Mouse (Mus musculus) 416B (cell line): ENCODE data around the gene Macrod2.
"Not testable (repeated sequence)": the region's sequence is repeated elsewhere in the genome, so short reads cannot be mapped to it uniquely, and the experiment has no call there.

Source experiments
- DNase-seq: peaks from one replicate; pipeline ENCODE4 v3.0.0; 2011; ENCODE audit warnings: low read depth

The Macrod2 gene

DNA sequence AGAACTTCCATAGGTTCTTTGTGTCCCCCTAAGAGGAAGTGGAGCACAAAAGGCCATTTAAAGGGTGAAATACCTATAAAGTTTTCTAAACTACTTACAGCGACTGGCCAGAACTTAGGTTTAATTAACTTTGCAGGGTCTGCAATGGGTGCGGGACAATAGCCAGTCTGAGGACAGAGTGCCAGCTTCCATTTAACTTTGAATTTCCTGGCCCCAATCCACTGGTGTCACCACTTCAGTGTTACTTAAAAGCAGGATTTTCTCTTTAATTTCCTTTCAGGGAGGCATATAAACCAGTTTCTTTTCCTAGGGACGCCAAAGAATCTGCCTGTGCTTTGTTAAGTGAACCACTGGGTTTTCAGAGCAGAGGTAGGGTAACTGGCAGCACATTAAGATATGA is 303.5 kb downstream of the Macrod2 start:
- no peak for DNase-seq

DNA sequence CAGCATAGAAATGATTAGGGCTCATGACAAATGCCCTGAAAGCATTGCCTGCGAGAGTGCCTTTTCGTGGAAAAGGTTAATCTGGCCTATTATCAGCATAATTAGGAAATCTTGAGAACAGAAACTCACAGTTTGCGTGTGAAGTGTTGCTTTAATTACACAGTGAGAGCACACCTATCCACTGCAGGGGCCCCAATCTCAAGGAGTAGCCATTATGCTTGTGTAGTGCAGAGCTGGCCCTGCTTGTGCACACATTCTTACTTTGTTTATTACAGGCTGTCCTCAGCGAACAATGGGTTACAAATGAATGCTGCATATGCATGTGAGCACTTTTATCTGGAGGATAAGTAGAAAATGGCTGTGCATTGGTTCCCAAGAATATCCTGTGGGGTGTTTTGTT is 308.3 kb downstream of the Macrod2 start:
- DNase-seq: no peak

DNA sequence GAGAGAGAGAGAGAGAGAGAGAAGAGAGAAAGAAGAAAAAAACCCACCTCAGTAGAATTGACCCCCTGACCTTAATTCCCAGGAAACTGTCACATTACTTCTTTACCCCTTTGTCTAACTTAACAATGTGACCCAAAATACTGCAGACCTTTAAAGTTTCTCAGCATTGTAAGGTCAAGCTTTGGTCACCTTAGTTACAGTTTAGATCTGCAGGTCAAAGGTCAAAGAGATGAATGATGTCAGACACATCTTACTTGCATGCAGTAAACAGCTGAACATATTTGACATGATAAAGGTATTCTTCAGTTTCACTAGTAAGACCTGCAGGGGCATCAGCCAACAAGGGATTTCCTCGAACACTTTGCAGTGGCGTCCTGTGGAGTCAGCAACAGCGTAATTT is 309.0 kb downstream of the Macrod2 start:
- no peak for DNase-seq

DNA sequence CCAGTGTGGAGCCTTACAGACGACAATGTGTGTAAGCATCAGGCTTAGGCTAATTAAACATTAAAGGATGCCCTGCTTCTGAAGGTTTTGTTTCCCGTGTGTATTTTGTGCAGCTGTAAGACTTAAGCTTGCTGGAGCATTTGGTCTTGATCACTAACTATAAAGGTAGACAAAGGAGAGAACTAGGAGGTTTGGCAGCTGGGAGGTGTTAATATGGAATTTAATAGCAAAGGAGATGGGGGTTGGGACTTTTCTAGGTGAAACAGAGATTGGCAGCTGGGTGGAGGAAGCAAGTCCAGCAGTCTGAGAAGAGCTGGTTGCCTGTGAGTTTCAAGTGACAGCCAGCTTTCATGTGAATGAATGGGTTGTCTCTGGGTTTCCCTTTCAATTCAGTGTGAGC is 310.2 kb downstream of the Macrod2 start:
- DNase-seq: no peak

DNA sequence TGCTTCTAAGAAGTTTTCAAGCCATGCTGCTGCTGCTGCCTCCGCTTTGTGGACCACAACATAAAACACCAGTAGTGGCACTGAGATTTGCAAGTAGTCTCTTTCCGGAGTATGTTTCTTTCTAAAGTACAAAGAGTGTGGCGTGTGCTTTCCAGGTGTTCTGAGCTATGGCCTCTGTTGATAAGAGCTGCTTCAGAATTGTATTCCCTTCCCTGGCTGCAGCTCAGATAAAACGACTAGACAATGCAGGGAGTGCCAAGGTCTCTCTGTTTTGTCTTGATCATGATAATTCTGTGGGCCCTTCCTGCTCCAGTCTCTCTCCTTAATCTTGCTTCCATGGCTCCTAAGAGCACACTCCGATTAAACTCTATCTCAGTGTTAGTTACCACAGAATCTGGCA is 312.4 kb downstream of the Macrod2 start:
- no peak for DNase-seq

DNA sequence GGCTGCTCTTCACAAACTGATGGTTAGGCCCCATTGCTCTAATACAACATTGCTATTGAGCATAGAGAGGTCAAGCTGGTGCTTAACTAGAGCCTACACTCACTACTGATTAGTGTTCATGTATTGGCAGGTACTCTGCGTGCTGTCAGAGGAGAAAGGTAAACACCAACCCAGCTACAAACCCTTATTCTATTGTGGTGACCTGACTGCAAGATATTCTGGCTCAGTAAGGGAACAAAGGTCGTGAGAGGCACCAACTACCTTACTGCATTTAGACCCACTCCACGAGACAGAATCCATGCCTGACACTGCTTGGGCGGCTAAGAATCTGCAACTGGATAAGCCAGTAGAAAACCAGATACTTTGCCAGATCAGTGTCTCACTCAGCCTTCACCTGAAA is 320.7 kb downstream of the Macrod2 start:
- no peak for DNase-seq

DNA sequence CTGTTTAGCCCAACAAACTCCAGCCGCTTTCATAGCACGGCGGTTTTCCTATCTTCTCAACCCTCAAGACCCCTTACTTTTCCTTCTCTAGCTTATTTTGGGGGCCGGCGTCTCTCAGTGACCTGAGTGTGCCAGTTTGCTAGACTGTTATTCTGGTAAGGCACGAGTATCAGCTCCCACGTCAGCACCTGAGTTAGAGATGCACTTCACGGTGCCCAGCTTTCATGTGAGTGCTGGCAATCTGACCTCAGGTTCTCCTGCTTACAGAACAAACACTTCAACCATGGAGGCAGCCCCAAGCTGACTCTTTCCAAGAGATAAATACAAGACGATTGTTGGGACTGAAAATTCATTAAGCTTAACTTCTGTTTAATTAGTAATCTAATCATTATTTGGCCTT is 322.3 kb downstream of the Macrod2 start:
- DNase-seq: no peak

DNA sequence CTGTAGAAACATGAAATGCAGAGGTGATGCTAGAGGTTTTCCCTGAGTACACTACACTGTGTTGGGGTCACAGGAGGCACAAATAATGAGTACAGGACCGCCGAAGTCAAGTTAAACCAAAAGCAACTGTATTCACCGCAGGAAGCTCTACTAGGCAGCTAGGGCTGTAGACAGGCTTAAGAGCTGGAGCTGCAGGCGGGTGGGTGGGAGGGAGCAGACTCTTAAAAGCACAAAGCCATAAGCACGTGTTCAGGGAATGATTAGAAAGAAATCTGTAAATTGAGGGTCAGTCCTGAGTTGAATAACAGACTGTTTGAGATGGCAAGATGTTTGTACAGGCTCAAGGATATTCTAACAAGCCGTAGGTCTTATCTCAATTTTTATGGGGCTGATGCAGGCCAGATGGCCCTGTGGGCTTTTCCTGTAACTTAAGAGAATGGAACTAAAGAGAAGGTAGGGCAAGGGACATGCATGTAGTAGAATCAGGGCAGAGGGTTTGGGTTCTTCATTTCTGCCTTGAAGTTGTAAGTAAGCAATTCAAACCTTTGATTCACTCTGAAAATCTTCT is 337.6 kb downstream of the Macrod2 start:
- no peak for DNase-seq

DNA sequence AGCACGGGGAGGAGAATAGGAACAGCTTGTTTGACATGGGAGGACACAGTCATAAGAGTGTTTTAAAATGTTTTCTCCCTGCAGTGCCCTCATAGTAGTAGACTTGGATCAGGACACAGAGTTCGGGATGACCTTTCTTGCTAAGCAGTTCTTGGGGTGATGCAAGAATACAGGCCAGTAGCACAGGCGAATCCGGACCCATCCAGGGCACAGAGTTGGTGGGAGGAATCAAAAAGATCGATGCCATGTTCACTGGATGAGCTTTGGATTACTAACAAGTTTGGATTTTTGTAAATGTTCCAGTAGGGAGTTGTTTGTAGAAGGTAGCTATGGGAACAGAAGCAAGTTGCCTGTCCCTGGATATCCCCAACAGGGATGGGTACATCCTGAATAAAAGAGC is 345.4 kb downstream of the Macrod2 start:
- no peak for DNase-seq

DNA sequence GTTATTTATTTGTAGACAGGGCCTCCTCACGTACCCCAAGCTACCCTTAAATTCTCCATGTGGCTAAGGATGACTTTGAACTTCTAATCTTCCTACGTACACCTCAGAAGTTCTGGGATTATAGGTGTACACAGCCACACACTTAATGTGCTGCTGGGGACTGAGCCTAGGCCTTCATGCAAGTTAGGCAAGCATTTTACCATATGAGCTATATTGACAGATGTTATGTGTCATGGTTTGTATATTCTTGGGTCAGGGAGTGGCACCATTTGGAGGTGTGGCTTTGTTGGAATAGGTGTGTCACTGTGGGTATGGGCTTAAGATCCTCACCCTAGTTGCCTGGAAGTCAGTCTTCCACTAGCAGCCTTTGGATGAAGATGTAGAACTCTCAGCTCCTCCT is 347.8 kb downstream of the Macrod2 start:
- DNase-seq: not testable (repeated sequence)

DNA sequence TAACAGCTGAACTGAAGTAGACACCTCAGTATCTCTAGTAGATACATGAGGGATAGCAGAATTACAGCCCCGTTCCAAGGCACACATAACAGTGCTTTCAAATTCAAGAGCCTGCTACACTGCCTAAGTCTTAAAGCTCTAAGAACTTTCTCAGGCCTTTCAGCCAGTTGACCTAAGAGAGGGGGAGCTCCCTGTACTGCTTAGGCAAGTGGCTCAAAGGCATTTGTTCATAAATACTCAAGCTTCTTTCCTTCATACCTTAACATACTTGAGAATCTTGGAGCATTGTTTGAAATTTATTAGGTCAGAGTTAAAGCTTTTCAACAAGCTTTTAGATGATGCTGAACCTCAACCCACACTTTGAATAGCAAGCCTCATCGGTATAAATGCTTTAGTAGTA is 363.8 kb downstream of the Macrod2 start:
- no peak for DNase-seq

DNA sequence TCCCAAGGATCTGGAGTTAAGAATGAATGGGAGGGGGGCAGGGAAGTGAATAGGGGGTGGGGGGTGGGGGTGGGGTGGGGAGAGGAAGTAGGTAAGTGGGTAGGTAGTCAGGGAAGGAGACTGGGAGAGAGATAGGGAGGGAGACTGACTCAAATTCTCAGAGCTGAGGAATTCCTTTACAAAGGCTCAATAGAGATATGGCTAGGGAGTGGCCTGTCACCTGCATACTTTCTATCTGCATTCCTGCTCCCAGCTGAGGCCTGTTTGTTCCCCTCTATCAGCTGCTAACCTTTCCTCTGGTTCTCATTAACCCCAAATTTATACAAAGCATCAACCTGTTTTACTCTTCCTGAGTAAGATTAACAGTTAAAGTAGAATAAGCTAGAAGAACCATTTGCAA is 364.6 kb downstream of the Macrod2 start:
- no peak for DNase-seq

DNA sequence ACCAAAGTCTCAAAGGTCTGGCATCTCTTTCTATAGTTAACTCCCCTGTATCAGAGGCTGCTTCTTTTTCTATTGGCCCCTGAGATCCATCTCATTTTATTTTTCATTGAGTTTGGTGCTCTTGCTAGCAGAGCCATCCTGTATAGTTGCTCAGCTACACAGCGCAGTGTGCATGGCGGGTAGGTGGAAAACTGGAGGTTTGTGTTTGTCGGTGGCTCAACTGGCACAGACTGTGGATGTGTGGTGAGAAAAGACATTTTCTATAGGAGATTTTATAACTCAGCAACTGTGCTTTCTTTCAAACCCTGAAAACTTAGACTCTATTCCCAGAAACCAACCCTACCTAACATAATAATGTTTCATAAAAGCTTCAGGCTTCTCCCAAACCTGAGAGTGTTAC is 365.0 kb downstream of the Macrod2 start:
- no peak for DNase-seq

DNA sequence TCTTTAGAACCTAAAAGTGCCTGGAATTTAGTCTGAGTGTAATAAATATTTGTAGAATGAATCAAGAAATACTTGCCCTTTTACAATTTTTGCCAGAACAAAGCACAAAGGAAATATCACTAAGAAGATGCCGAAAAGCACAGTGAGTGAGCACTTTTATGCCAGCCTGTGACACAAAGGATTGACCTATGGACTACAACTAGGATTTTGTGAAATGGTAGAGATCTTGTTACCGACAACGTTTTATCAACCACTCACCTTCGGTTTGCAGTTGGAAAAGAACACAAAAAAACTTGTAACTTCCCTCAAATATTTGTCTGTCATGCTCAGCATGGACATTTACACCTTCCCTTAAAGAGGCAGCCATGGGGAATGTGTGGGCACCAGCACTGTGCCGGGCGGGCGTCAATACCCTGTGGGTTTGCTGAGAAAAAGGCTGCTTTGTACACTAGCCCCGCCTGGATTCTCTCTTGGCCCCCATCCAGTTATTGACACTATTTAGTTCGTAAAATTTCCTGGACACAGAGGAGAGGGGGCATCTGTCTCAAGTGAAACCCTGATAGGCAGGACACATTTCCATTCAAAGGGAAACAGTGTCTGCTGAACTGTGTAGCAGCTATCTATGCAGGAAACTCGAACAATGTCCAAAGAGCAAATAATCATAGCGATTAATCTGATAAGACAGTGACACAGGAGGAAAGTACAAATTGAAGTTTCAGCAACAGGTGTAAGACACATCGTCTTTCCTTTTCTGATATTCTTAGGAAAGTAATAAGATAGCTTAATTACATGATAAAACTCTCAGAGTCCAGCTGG is 368.2 kb downstream of the Macrod2 start:
- DNase-seq: no peak

DNA sequence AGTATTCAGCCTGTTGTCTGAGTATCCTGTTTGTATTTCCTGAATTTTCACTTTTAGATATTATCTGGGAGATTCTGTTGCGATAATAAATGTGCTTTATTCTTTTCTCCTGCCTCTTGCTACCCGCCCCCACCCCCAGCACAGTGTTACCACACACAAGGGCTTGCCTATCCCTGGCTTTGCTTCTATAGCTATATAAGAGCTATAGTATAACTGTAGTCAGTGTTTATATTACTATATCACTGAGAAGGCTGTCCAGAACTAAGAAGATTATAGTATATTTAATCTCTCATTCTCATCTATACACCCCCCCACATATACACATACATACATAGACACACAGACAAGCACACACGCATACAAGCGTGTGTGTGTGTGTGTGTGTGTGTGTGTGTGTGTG is 374.4 kb downstream of the Macrod2 start:
- no peak for DNase-seq

DNA sequence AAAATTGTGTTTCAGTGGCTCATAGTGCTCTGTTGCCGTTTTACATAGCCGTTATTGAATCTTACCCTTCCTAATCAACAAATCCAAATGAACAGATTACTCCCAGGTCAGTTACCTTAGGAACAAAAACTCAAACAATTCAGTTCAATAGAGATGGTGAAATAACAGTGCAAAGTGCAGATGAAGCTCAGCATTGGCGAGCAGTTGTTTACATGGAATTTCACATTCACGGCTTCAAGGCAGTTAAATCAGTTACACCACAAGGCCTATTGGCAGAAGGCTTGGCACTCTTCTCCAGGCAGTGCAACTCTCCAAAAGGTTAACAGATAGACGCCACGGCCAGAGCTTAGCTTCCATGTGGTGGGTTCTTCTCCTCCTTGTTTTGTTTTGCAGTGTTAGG is 377.7 kb downstream of the Macrod2 start:
- DNase-seq: no peak

DNA sequence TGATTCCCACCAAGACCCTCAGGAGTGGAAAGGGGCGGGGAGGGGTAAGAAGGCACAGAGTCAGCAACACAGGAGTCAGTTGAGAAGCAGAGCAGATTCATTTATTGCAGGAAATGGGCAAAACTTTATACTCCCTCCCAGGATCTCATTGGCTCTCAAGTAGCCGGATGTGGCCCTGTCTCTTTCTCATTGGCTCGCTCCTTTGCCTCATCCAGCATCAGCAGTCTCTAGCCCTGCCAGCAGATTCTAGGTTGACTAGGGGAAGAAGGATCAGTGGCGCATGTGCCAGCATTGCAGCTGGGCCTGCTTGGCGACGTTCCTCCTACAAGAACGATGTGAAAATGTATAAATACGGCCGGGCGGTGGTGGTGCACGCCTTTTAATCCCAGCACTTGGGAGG is 378.3 kb downstream of the Macrod2 start:
- DNase-seq: no peak

DNA sequence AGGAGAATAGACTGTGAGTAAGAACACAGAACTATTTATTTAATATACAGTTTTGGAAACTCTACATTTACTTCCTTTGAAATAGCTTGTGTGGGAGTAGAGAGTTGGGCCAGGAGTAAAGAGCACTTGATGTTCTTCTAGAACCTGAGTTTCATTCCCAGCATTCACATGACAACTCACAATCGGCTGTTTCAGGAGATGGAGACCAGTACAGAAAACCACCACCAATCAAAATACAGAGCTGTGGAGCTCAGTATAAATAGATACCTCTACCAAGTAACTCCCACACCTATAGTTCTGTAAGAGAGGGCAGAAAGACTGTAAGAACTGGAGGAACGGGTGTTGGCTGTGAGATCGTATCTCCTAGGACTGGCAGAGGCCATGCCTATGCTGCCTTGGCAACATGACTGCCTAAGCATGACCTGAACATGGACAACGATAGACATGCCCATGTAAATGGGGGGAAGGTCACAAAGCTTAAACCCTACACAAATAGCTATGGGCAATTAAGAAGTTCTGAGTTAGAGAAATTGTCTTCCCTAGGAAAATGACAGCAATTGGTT is 379.8 kb downstream of the Macrod2 start:
- no peak for DNase-seq

DNA sequence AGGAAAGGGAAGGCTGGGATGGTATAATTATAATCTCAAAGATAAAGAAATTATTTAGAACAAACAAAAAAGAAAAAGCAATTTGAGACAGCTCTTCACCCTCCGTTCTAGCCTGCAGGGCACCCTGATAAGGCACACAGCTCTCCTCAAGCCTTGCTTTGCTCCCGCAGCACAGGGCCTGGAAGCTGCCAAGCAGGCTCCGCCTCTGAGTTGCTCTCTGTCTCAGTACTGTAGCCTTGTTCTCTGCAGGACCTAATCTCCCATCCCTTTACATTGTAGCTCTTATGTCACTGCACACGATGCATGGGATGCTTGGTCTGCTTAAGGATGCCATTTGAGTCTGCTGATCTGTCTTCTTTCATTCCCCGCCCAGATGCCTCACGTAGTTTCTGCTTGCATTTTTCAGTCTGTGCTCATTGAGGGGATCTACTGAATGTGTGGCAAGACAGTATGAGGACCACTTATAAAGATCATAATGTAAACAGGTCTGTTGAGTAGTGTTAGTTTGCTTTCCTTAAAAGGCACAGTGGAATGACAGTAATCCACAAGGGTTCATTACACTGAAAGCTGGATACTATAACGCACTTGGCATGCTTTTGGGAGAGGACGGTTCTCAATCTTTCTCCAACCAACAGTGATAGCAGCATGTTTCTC is 380.5 kb downstream of the Macrod2 start:
- no peak for DNase-seq

DNA sequence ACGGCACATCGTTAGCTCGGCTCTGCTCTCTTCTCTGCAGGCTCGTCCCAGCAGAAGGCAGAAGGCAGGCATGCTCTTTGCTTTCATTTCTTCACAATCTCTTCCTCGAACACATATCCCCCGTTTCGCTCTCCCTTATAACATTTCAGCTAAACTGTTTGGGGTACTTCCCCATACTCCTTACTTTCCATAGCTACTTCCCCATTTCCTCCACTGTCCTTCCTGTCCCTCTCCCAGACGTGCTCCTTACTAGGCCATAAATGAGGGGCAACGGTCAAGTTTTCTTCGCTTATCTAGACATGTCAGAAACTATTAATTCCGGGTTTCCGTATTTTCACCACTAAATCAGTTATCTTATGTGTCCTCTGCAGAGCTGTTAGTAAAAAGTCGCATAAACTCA is 383.1 kb downstream of the Macrod2 start:
- no peak for DNase-seq

DNA sequence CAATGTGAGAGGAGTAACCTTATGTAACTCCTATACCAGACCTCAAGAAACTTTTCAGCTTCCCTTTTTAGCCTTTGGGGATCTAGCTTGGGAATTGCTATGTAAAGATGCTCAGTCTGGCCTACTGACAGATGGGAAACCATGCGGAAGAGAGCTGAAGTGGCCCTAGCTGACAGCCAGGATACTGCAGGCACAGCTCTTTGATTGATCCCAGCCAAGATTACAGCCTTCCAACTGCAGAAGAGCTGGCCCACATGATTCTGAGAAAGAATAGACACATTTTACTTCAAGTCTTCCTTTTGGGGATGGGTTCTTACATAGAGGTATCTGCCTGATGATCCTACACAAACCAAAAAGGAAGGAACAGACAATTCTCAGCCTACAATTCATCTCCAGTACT is 387.9 kb downstream of the Macrod2 start:
- no peak for DNase-seq

DNA sequence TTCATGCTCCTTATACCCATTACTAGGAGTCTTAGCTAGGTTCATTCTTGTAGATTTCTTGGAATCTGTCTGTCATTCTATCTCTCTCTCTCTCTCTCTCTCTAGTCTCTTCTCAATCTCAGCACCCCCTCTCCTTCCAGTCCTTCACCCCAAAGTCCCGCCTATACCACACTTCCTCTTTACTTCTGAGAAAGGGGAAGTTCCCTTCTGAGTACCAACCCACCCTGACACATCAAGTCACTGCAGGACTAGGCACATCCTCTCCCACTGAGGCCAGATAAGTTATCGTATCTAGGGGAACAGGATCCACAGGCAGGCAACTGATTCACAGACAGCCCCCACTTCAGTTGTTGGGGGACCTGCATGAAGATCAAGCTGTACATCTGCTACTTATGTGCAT is 389.5 kb downstream of the Macrod2 start:
- peak; percentile 30 for DNase-seq

DNA sequence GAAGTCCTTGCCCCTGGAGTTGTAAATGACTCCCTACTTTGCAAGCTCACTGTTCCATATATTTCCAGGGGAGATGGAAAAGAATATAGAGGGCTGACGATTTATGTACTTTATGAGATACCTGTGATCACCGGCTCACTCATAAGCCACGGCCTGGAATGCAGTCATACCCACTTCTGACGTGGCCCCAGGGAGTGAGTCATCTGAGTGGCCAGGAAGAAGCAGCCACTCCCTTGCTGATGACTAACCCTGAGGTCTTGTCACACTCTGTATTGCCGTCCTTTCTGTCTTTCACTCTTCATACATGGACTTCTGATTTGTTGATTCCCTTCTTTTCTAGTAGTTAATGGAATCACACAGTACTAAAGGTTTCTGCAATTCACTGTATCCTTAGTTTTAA is 395.3 kb downstream of the Macrod2 start:
- DNase-seq: peak; percentile 64
